Mouse (Mus musculus) kidney, postnatal 0 days (tissue): ENCODE measurements around the gene Nf2. TPM values are rescaled to one million over a fixed set of nuclear protein-coding genes. Genes with fewer than 3 reads are reported as not detected.
A peak's percentile ranks its signal among the peaks of the same experiment; 100 is the strongest.

Experiments used
- ATAC-seq: fragments of 200-750 bp; cut with Nextera tagmentation; replicated peaks from 2 replicates; pipeline ENCODE4 v1.8.0; 2017; ENCODE audit warnings: low read depth, moderate number of reproducible peaks, moderate TSS enrichment, moderate library complexity; ENCODE audit not compliant: low FRiP score
- DNase-seq: peaks from one replicate; pipeline ENCODE4 v3.0.0-alpha.2; 2016; ENCODE audit warnings: low spot score
- H3K27ac ChIP-seq: fragments of 300-500 bp; sonication (generic); 2 replicates; pipeline ENCODE4 v1.5.1; 2014; ENCODE audit warnings: mild to moderate bottlenecking
- H3K27me3 ChIP-seq: fragments of 300-500 bp; sonication (generic); 2 replicates; pipeline ENCODE4 v1.6.1; 2014; ENCODE audit warnings: low read length, mixed read lengths; ENCODE audit not compliant: insufficient read depth
- H3K36me3 ChIP-seq: fragments of 300-500 bp; sonication (generic); 2 replicates; pipeline ENCODE4 v1.6.1; 2014; ENCODE audit warnings: low read length, mixed read lengths; ENCODE audit not compliant: insufficient read depth
- H3K4me1 ChIP-seq: fragments of 300-500 bp; sonication (generic); replicated peaks from 2 replicates; pipeline ENCODE4 v1.6.1; 2014; ENCODE audit warnings: antibody characterized with exemption, low read length, mixed read lengths; ENCODE audit not compliant: insufficient read depth
- H3K4me2 ChIP-seq: fragments of 300-500 bp; sonication (generic); 2 replicates; pipeline ENCODE4 v1.6.1; 2014; ENCODE audit warnings: mild to moderate bottlenecking, low read length, moderate library complexity, mixed read lengths
- H3K4me3 ChIP-seq: fragments of 300-500 bp; sonication (generic); replicated peaks from 2 replicates; pipeline ENCODE4 v1.5.1; 2014; ENCODE audit warnings: low read depth, low read length
- H3K9ac ChIP-seq: fragments of 300-500 bp; sonication (generic); 2 replicates; pipeline ENCODE4 v1.6.1; 2014; ENCODE audit warnings: low read depth, low read length
- H3K9me3 ChIP-seq: fragments of 300-500 bp; sonication (generic); replicated peaks from 2 replicates; pipeline ENCODE4 v1.6.1; 2016; ENCODE audit warnings: low read length, inconsistent platforms, mixed read lengths
- CTCF ChIP-seq: IDR thresholded peaks from 2 replicates; pipeline ENCODE4 v1.5.1; 2016; ENCODE audit warnings: antibody characterized with exemption, low read depth, mild to moderate bottlenecking, moderate library complexity
- WGBS: fragments of 180-500 bp; shearing (Covaris S2); extraction: QIAGEN DNeasy Blood & Tissue Kit; methylation state at CpG from one replicate; pipeline ENCODE4 v1.1.7; 2014; 5-methylcytosine and 5-hydroxymethylcytosine counted together
- polyA plus RNA-seq: library from polyadenylated mRNA; unstranded; fragments of >200 nt; fragmentation: Nextera tagmentation; extraction: Ambion mirVana; gene quantifications from 2 replicates; pipeline ENCODE4 v1.2.1, GENCODE M21; 2015

Gene Nf2
- polyA plus RNA-seq, 1 experiment from 2014 or later: 33.3 TPM

DNA sequence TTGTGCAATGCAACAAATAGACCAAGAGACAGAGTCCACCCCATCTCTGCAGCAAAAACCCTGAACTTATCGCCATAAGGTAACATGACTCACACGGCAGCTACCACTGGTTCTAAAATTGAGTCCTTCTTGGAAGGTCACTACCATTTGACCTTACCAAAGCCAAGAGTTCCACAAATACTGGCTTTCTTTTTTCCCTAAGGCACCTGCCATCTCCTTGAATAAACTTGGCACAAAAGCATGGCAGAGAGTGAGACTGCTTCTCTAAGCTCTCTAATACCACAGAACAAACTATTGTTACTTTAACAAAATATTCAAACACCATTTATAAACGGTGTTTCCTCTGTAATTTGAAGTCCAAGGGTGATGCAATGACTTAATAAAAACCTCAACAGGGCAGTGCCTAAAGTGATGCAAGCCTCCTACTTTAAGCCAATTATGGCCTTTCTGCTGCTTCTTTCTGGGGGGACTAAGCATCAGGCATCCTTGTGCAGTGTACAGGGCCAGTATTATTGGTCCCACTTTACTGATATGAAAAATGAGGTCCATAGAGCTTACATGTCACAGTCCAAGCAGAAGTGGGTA is 8.3 kb downstream of the Nf2 start:
- DNase-seq (no peak), ATAC-seq (no peak)
- no peak overlapping the region for H3K27ac ChIP-seq
- H3K9ac ChIP-seq: no peak overlapping the region
- no peaks in the 10 kb centered on the region for H3K9me3 ChIP-seq
- H3K4me2 ChIP-seq: no peak overlapping the region
- no peaks in the 10 kb centered on the region for H3K27me3 ChIP-seq
- WGBS: 78% methylated on average over 3 of the region's 3 CpGs
- H3K36me3 ChIP-seq: no peaks in the 10 kb centered on the region
- H3K4me3 ChIP-seq: no peak overlapping the region
- no peaks in the 10 kb centered on the region for H3K4me1 ChIP-seq
- no peak for TF ChIP-seq CTCF

DNA sequence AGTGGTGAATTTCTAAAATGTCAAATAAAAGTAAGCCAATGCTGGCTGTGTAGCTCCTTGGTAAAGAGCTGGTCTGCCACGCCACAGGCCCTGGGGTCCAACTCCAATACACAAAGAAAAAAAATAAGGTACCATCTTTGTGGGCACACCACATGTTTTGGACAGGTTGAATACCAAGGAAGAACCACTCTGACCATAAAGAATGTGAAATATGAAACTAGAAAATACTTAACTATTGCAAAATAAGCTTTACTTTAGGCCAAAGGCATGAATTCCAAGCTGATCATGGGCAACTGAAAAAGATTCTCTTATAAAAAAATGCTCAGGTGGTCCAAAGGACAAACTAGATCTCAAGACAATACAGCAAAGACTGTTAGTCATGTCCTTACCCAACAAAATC is 11.1 kb downstream of the Nf2 start:
- TF ChIP-seq CTCF: no peak
- H3K36me3 ChIP-seq: no peaks in the 10 kb centered on the region
- no peak for ATAC-seq
- H3K9ac ChIP-seq: no peak overlapping the region
- H3K9me3 ChIP-seq: no peaks in the 10 kb centered on the region
- no peak overlapping the region for H3K4me2 ChIP-seq
- H3K4me3 ChIP-seq: no peak overlapping the region
- DNase-seq: no peak
- H3K27me3 ChIP-seq: no peaks in the 10 kb centered on the region
- no peak overlapping the region for H3K27ac ChIP-seq
- WGBS: 82% methylated on average over 1 of the region's 1 CpGs
- no peaks in the 10 kb centered on the region for H3K4me1 ChIP-seq

DNA sequence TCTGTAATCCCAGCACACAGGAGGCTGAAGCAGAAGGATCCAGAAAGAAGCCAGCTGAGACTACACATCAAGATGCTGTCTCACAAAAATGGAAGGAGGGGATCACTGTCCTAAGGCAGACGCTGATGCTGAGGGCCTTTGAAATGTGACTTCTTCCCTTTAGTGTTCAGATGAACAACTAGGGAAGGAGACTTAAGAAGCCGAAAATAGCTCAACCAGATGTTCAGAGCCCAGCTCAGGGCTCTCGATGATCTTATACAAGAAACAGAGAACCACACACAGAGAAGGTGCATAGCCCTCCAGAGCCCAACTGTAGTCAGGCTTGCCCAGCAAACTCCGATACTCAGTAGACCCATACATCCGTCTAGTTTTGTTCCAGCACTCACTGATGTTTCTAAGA is 12.0 kb downstream of the Nf2 start:
- ATAC-seq (no peak), DNase-seq (no peak)
- no peak overlapping the region for H3K4me3 ChIP-seq
- no peaks in the 10 kb centered on the region for H3K9me3 ChIP-seq
- no peak overlapping the region for H3K4me2 ChIP-seq
- H3K36me3 ChIP-seq: no peaks in the 10 kb centered on the region
- H3K4me1 ChIP-seq: no peaks in the 10 kb centered on the region
- no peak overlapping the region for H3K27ac ChIP-seq
- TF ChIP-seq CTCF: no peak
- no peak overlapping the region for H3K9ac ChIP-seq
- WGBS: 63% methylated on average over 5 of the region's 5 CpGs
- H3K27me3 ChIP-seq: no peaks in the 10 kb centered on the region

DNA sequence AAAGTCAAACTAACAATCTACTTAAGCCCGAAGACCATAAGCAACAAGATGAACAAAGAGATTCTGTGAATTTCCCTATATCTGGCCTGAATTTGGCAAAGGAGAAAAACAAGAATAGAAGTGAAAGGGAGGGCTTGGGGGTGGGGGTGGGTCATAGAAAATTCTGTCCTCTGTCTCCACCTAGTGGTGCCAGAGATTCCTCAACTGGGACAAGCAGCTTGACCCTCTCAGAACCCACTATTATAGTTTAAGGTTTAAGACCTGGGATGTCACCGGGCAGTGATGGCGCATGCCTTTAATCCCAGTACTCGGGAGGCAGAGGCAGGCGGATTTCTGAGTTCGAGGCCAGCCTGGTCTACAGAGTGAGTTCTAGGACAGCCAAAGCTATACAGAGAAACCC is 12.6 kb downstream of the Nf2 start:
- WGBS: 60% methylated on average over 6 of the region's 6 CpGs
- H3K27me3 ChIP-seq: no peaks in the 10 kb centered on the region
- DNase-seq (peak; percentile 73), ATAC-seq (no peak)
- H3K36me3 ChIP-seq: no peaks in the 10 kb centered on the region
- no peak overlapping the region for H3K27ac ChIP-seq
- no peak overlapping the region for H3K4me3 ChIP-seq
- H3K9me3 ChIP-seq: no peaks in the 10 kb centered on the region
- peak; percentile 75 for TF ChIP-seq CTCF
- H3K4me2 ChIP-seq: no peak overlapping the region
- no peaks in the 10 kb centered on the region for H3K4me1 ChIP-seq
- H3K9ac ChIP-seq: no peak overlapping the region

DNA sequence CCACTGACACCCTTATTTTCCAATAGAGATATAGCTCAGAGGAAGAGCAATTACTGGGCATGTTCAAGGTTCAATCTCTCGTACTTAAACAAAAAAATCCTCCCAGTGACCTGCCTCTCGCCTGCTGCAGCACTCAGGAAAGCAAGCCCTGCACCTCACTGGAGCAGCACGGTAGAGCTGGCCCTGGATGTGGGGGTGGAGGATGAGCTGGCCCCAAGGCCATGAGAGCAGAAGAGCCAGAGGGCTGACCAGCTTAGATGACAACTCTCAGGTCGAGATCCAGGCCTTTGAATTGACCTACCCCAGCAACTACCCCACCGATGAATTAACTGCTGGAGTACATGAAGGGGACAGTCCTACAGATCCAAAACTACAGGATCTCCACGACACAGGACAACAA is 13.9 kb downstream of the Nf2 start:
- ATAC-seq (no peak), DNase-seq (no peak)
- WGBS: 69% methylated on average over 6 of the region's 6 CpGs
- Histone ChIP-seq H3K4me1 (no peaks in the 10 kb centered on the region), H3K4me2 (no peak overlapping the region), H3K9me3 (no peaks in the 10 kb centered on the region), H3K4me3 (no peak overlapping the region), H3K27me3 (no peaks in the 10 kb centered on the region), H3K27ac (no peak overlapping the region), H3K36me3 (no peaks in the 10 kb centered on the region), H3K9ac (no peak overlapping the region)
- no peak for TF ChIP-seq CTCF

DNA sequence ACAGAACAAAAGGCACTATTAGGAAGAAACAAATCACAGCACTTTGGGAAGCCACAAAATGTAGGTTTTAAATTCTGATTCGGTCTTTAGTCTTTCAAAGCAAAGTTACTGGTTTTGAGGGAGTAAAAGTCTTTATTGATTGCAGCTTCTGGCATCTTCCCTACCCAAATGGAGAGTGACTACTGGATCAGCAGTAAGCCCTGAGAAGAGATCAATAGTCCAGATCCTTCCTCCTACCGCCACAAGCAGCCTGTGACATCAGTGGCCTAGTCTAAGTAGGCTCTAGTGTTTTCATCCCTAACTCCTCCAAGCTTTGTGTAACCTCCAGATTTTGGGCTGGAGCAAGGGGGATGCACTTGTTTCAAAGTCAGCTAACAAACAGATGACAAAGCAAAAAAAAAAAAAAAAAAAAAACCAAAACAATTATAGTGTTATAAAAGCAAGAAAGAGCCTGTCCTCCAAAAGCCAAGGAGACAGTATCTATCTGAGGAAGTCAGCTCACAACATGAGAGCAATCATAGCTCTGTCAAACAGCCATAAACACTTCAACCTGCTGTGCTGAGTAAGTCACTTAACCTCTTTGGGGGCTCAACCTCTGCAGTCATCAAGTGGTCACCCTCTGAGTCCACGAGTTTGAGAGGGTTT is 15.9 kb downstream of the Nf2 start:
- 64% methylated on average over 3 of the region's 3 CpGs for WGBS
- Histone ChIP-seq H3K4me1 (no peaks in the 10 kb centered on the region), H3K36me3 (no peaks in the 10 kb centered on the region), H3K4me3 (no peak overlapping the region), H3K27ac (no peak overlapping the region), H3K9ac (no peak overlapping the region), H3K9me3 (no peaks in the 10 kb centered on the region), H3K27me3 (no peaks in the 10 kb centered on the region), H3K4me2 (no peak overlapping the region)
- DNase-seq (no peak), ATAC-seq (no peak)
- no peak for TF ChIP-seq CTCF

DNA sequence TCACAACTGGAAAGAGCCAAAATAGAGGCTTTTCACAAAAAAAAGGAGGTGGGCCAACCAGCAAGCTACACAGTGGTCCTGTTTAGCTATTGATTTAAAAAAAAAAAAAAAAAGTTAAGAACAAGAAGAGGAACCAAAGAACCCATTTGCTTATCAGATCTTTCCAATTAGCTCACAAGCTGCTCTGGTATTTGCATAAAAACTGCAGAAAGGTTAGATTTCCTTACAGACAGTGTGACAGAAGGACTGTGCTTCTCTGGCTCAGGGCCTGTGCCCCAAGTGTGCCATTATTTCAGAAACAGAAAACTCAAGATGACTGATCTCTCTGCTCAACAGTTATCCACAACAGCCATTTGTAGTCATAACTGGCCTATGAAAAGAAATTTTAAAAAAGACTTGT is 18.3 kb downstream of the Nf2 start:
- Histone ChIP-seq H3K9ac (no peak overlapping the region), H3K4me1 (no peaks in the 10 kb centered on the region), H3K27ac (no peak overlapping the region), H3K4me3 (no peak overlapping the region), H3K27me3 (no peaks in the 10 kb centered on the region), H3K36me3 (no peaks in the 10 kb centered on the region), H3K4me2 (no peak overlapping the region), H3K9me3 (no peaks in the 10 kb centered on the region)
- no peak for TF ChIP-seq CTCF
- ATAC-seq (no peak), DNase-seq (no peak)
